Mouse (Mus musculus) midbrain, embryonic 10.5 days (tissue): ENCODE results near the gene Fcrla. TPM values are rescaled to one million over a fixed set of nuclear protein-coding genes. Genes with fewer than 3 reads are reported as not detected.

Source experiments
- DNase-seq: peaks from one replicate; pipeline ENCODE4 v3.0.0-alpha.2; 2017; ENCODE audit warnings: low spot score
- H3K27ac ChIP-seq: fragments of 300-500 bp; sonication (generic); replicated peaks from 2 replicates; pipeline ENCODE4 v1.5.1; 2016; ENCODE audit warnings: mild to moderate bottlenecking
- H3K27me3 ChIP-seq: fragments of 300-500 bp; sonication (generic); 2 replicates; pipeline ENCODE4 v1.6.1; 2016; ENCODE audit warnings: low read depth, mild to moderate bottlenecking; ENCODE audit not compliant: poor library complexity, severe bottlenecking
- H3K36me3 ChIP-seq: fragments of 300-500 bp; sonication (generic); 2 replicates; pipeline ENCODE4 v1.6.1; 2016; ENCODE audit warnings: mild to moderate bottlenecking, moderate library complexity
- H3K4me1 ChIP-seq: fragments of 300-500 bp; sonication (generic); 2 replicates; pipeline ENCODE4 v1.6.1; 2016
- H3K4me3 ChIP-seq: fragments of 300-500 bp; sonication (generic); 2 replicates; pipeline ENCODE4 v1.5.1; 2016; ENCODE audit warnings: mild to moderate bottlenecking, moderate library complexity
- H3K9me3 ChIP-seq: fragments of 300-500 bp; sonication (generic); replicated peaks from 2 replicates; pipeline ENCODE4 v1.6.1; 2016; ENCODE audit warnings: mild to moderate bottlenecking
- WGBS: fragments of 180-500 bp; shearing (Covaris S2); methylation state at CpG from one replicate; pipeline ENCODE4 v1.1.7; 2016; 5-methylcytosine and 5-hydroxymethylcytosine counted together
- polyA plus RNA-seq: library from polyadenylated mRNA; unstranded; fragments of >200 nt; fragmentation: Nextera tagmentation; extraction: Ambion mirVana; gene quantifications from 2 replicates; pipeline ENCODE4 v1.2.1, GENCODE M21; 2016

The Fcrla gene
- polyA plus RNA-seq, 1 experiment from 2014 or later = not detected

DNA sequence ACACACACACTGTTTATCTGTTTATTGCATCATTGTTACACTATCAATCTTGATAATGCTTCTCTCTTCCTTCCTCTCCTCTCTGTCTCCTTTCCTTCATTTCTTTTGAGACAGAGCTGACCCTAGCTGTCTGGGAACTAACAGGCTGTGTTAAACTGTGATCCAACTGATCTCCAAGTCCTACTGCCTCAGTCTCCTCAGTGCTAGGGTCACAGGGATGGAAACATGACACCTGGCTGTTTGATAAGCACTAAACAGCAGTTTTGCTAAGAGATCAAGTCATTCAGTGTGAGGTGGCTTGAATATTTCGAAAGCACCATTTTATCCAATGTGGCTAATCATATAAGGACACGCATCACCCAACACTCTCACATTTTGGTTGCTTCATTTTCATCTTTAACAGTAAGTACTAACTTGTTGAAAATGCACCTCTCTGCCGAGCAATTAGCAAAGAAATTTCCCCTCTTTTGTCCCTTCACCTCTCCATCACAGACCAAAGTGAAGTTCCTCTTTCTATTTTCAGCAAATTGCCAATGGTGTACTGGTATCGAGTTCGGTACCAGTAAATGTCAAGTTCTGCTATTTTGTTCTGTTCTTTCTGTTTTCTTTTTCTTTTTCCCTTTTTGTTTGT, 30.6 kb downstream of the Fcrla start:
- H3K4me1 ChIP-seq = no peaks in the 10 kb centered on the region
- no peaks in the 10 kb centered on the region for H3K27me3 ChIP-seq
- no peak for DNase-seq
- 82% methylated on average over 5 of the region's 5 CpGs for WGBS
- no peaks in the 10 kb centered on the region for H3K36me3 ChIP-seq
- H3K9me3 ChIP-seq = no peaks in the 10 kb centered on the region
- no peak overlapping the region for H3K27ac ChIP-seq
- H3K4me3 ChIP-seq = no peak overlapping the region

DNA sequence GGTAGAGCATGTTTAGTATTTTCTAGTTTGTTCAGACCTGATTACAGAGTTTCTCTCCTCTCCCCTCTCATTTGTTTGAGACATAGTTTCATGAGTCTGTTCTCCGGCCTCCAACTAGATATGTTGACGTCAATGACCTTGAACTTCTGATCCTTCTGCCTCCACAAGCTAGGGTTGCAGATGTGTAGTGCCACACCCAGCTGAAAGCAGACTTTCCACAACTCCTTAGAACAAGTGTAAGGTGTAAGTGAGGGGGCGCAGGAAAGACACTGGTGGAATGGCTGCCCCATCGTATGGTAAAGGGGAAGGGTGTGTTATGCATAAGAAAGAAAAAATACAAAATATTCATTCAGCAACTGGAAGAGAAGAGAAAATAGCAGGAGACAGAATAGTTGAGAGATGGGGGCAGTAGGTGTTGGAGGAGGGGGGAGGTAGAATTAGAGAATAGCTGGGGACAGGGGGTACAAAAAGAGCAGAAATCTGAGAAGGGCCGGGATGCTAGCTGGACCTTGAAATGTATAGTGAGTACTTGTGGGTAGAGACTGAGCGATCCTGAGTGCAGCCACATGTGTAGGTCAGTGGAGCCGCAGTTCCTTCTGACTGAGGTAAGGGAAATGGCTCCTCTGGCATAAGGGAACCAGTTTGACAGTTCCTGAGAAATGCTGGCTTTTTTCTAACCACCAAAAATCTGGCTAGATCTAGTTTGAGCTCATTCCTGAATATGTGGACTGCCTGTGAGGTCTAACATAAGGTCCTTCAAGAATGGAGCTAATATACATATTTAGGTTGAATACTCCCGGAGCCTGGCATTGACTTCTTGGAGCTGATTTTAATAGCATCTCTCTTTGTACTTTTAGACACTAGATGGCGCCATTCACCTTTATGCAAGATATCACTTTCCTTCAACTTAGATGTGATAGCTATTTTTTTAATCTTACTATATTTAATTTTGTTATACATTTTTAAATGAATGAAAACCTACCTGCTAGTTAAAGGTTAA, 32.5 kb downstream of the Fcrla start:
- H3K4me3 ChIP-seq = no peak overlapping the region
- no peaks in the 10 kb centered on the region for H3K27me3 ChIP-seq
- no peaks in the 10 kb centered on the region for H3K9me3 ChIP-seq
- 65% methylated on average over 9 of the region's 9 CpGs for WGBS
- H3K27ac ChIP-seq = no peak overlapping the region
- H3K36me3 ChIP-seq = no peaks in the 10 kb centered on the region
- no peaks in the 10 kb centered on the region; the same call in 1 of the 2 replicates for H3K4me1 ChIP-seq
- DNase-seq = no peak

DNA sequence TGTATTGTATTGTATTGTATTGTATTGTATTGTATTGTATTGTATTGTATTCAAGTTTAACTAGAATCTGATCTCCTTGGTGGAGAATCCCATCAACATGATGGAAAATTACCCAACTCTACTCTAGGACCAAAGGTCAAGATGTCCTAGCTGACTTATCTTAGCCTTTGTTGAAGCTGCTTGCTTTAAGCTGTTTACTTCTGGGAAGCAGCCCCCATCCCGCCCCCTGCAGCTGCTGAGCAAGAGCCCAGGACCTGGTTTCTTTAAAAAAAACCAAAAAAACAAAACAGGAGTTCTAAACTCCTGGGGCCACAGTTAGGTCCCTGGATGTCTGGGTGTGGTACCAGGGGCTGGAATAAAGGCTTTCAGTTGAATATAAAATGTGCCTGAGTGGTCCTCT, 35.1 kb downstream of the Fcrla start:
- Histone ChIP-seq H3K27me3 (no peaks in the 10 kb centered on the region), H3K36me3 (no peaks in the 10 kb centered on the region), H3K4me1 (peaks cover 7% of the 10 kb centered on the region), H3K27ac (no peak overlapping the region), H3K9me3 (no peaks in the 10 kb centered on the region), H3K4me3 (no peak overlapping the region)
- WGBS = 57% methylated on average over 1 of the region's 1 CpGs
- no peak for DNase-seq

DNA sequence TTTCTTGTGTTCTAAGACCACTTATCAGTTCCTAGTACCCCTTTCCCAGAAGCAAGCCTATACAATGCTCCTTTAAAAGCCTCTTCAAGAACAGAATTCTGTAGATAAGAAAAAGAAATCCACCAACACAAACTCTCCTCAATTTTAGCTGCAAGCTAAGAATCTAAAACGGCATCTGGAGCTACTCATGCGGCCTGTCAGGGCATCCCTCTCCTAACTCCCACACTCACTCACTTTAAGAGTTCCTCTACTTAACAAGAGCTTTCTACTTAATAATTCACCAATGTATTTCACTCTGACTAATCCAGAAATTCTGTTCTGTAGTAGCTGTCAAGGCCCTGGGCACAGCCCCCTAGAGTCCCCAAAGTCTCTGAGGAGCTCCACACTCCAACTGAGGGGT, 35.7 kb downstream of the Fcrla start:
- Histone ChIP-seq H3K9me3 (no peaks in the 10 kb centered on the region), H3K36me3 (no peaks in the 10 kb centered on the region), H3K27me3 (no peaks in the 10 kb centered on the region), H3K27ac (no peak overlapping the region), H3K4me1 (peaks cover 7% of the 10 kb centered on the region), H3K4me3 (no peak overlapping the region)
- DNase-seq = no peak
- WGBS = 73% methylated on average over 2 of the region's 2 CpGs

DNA sequence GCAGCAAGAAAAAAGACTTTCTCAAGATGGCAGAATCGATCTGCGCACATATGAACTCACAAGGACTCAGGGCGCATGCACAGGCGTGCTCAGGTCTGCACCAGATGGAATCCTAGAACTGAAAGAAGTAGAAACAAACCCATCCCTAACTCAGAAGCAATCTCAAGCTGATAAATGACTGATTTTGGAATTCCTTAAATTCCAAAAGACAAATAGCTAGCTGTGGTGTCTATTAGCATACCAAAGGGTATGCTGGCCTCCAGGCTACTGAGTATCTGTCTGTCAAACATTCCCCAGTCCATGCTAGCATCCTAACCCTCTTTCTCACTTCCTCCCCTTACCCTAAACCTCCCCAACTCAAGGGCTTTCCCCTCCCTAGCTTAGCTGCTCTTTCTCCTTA, 38.1 kb downstream of the Fcrla start:
- no peak for DNase-seq
- Histone ChIP-seq H3K4me3 (no peak overlapping the region), H3K4me1 (peaks cover 17% of the 10 kb centered on the region), H3K27me3 (no peaks in the 10 kb centered on the region), H3K36me3 (no peaks in the 10 kb centered on the region), H3K9me3 (no peaks in the 10 kb centered on the region), H3K27ac (no peak overlapping the region)
- 76% methylated on average over 4 of the region's 4 CpGs for WGBS

DNA sequence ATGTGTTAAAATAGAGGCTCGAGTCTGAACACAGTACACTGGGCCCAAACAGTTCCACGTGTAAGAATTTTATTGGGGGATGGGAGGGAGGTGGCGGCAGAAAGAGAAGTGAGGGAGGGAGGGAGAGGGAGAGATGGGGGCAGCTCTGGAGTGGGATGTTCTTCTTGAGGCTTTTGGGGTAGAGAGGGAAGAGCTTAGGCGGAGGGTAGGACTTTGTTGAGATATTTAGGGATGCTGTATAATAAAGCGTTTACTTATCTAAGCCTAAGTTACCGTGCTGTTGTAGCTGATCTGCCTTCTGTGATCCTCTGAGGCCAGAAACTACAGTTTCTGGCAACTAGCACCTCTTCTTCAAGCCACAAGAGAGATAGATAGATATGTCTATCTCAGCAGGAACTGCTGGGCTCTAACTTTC, 41.3 kb downstream of the Fcrla start:
- peaks cover 11% of the 10 kb centered on the region for H3K36me3 ChIP-seq
- H3K9me3 ChIP-seq = no peaks in the 10 kb centered on the region
- no peak overlapping the region for H3K27ac ChIP-seq
- DNase-seq = no peak
- 68% methylated on average over 6 of the region's 6 CpGs for WGBS
- H3K4me1 ChIP-seq = peaks cover 23% of the 10 kb centered on the region
- H3K4me3 ChIP-seq = no peak overlapping the region
- no peaks in the 10 kb centered on the region for H3K27me3 ChIP-seq

DNA sequence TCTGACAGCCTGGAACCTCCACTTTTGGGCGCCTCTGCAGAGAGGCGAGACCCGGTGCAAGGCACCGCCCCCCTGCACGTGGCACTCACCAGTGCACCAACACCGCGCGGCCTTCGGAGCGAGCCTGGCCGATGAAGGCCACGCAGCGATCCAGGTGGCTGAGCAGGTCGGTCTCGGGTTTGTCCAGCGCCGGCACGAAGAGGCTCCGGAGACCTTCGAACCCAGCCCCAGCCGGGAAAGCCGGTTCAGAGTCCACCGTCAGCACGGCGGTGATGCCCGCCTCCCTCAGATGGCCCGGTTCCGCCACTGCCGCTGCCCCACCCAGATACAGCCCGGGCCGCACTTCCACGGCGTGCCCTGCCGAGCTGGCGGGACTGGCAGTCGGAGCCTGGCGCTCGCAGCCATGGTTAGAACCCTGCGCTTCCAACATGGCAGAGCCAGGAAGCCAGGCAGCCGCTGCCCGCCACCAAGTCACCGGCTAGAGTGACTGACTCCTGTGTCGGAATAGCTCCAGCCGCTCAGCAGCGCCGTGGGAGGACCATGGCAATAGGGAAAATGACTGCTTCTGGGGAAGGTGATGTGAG, 42.3 kb downstream of the Fcrla start, which contains the start of the genes Gm26620 and Dusp12:
Gm26620 (plus strand) TSS at position 88 of the 584 bp plus-strand sequence.
Dusp12 (minus strand) TSS at position 563 of the 584 bp plus-strand sequence.
- H3K9me3 ChIP-seq = no peaks in the 10 kb centered on the region
- peak within 1 kb of the TSS; percentile 92 for H3K27ac ChIP-seq
- H3K4me1 ChIP-seq = peaks cover 23% of the 10 kb centered on the region
- no peaks in the 10 kb centered on the region for H3K27me3 ChIP-seq
- under 1% methylated on average over 46 of the region's 46 CpGs for WGBS
- H3K36me3 ChIP-seq = peaks cover 21% of the 10 kb centered on the region
- H3K4me3 ChIP-seq = peak within 1 kb of the TSS; percentile 97
- DNase-seq = peak; percentile 86

DNA sequence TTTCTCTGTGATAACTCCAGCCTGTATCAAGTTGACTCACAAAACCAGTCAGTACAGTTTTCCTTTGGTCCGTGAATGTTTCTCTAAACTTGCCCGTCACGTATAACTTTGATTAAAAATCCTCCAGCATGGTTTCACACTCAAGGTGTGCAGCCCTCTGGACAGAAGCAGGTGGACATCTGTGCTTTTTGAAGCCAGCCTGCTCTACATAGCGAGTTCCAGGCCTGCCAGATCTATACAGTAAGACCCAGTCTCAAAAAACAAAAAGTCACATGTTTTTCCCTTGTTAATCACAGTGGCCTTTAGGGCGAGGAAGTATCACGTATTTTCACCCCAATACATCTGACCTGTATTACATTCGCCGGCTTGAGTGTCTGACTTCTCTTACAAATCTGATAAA, 43.0 kb downstream of the Fcrla start:
- WGBS = 33% methylated on average over 8 of the region's 8 CpGs
- H3K27ac ChIP-seq = peak overlapping the region; percentile 92; the same call in 1 of the 2 replicates
- H3K36me3 ChIP-seq = peaks cover 28% of the 10 kb centered on the region
- DNase-seq = no peak
- H3K9me3 ChIP-seq = no peaks in the 10 kb centered on the region
- H3K4me1 ChIP-seq = peaks cover 18% of the 10 kb centered on the region
- peak overlapping the region; percentile 97 for H3K4me3 ChIP-seq
- no peaks in the 10 kb centered on the region for H3K27me3 ChIP-seq

DNA sequence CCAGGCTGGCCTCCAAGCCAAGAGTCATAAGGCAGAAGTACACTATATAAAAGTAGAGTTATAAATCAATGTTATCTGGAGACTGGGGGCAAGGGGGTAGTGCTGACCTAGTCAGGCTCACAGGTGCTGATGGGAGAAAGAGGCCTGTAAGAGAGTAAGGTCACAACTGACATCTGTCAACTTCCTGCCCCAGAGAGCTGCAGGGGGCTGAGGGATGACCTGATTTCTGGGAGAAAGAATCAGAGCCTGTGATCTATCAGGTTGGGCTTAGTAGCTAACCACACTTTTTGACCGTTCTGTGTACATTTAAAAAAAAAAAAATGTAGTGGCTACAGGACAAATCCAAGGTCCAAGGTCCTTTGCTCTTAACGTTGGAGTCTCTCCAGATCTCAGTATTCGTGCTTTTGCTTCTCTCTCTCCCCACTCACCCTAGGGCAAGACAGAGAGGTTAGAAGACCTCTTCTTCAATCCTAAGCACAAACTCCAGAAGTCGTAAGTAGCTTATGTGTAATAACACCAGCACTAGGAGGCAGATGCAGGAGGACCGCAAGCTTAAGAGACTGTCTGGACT, 44.4 kb downstream of the Fcrla start:
- DNase-seq = no peak
- Histone ChIP-seq H3K4me1 (peaks cover 16% of the 10 kb centered on the region), H3K27ac (no peak overlapping the region), H3K36me3 (peaks cover 38% of the 10 kb centered on the region), H3K4me3 (no peak overlapping the region), H3K27me3 (no peaks in the 10 kb centered on the region), H3K9me3 (no peaks in the 10 kb centered on the region)
- 88% methylated on average over 5 of the region's 5 CpGs for WGBS

DNA sequence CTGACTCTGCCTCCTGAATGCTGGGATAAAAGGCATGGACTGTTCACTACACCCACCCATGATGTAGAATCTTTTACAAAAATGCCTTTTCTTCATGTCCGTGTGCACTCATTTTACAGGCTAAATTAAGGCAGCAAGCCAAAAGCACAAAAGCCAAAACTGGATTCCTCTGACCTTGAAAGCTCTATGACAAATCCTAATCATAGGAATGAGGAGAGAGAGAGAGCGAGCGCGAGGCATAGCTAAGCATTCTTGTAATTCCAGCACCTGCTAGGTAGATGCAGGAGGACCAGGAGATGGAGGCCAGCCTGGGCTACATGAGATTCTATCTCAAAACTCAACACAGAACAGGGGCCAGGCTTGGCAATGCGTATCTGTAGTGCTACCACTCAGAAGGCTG, 50.5 kb downstream of the Fcrla start:
- WGBS = 95% methylated on average over 5 of the region's 5 CpGs
- H3K27me3 ChIP-seq = no peaks in the 10 kb centered on the region
- no peak overlapping the region for H3K27ac ChIP-seq
- peaks cover 83% of the 10 kb centered on the region for H3K36me3 ChIP-seq
- DNase-seq = no peak
- no peaks in the 10 kb centered on the region for H3K4me1 ChIP-seq
- no peak overlapping the region for H3K4me3 ChIP-seq
- H3K9me3 ChIP-seq = no peaks in the 10 kb centered on the region

DNA sequence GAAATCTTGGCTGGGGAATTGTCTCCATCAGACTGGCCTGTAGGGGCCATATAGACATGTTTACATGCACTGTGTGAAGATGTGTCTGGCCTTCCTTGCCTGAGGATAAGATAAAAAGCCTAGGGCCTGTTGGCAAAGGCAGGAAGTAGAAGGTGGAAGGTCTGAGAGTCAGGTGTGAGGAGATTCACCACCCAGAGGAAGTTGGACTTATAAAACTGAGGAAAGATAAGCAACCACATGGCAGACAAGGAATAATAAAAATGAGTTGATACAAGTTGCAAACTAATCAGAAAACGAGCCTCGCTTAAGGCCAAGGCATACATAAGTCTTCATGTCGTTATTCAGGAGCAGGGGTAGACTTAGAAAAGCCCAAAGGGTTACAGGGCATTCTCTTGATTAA, 51.7 kb downstream of the Fcrla start:
- H3K4me3 ChIP-seq = no peak overlapping the region
- 92% methylated on average over 3 of the region's 3 CpGs for WGBS
- peaks cover 80% of the 10 kb centered on the region for H3K36me3 ChIP-seq
- no peak for DNase-seq
- no peak overlapping the region for H3K27ac ChIP-seq
- H3K9me3 ChIP-seq = no peaks in the 10 kb centered on the region
- no peaks in the 10 kb centered on the region for H3K27me3 ChIP-seq
- H3K4me1 ChIP-seq = no peaks in the 10 kb centered on the region

DNA sequence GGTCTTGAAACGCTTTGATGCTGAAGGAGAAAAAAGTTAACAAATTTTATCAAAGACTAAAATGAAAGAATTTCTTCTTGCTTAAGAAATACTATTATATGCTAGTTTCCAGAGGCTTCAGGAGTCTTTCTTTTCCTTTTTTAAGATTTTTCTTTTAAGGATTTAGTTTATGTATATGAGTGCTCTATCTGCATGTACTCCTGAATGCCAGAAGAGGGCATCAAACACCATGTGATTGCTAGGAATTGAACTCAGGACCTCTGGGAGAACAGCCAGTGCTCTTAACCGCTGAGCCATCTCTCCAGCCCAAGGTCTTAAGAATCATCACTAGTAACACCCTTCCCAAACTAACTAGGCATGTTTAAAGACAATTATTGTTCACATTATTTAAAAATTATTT, 55.4 kb downstream of the Fcrla start:
- 96% methylated on average over 2 of the region's 2 CpGs for WGBS
- DNase-seq = no peak

More for the DNA sequence above, 55.4 kb downstream of the Fcrla start:
- peaks cover 49% of the 10 kb centered on the region for H3K36me3 ChIP-seq
- no peak overlapping the region for H3K27ac ChIP-seq
- H3K4me3 ChIP-seq = no peak overlapping the region
- peaks cover 7% of the 10 kb centered on the region for H3K4me1 ChIP-seq
- no peaks in the 10 kb centered on the region for H3K9me3 ChIP-seq
- H3K27me3 ChIP-seq = no peaks in the 10 kb centered on the region
